Mouse (Mus musculus): ENCODE data around the gene Dnm3.

Dnm3 gene

DNA sequence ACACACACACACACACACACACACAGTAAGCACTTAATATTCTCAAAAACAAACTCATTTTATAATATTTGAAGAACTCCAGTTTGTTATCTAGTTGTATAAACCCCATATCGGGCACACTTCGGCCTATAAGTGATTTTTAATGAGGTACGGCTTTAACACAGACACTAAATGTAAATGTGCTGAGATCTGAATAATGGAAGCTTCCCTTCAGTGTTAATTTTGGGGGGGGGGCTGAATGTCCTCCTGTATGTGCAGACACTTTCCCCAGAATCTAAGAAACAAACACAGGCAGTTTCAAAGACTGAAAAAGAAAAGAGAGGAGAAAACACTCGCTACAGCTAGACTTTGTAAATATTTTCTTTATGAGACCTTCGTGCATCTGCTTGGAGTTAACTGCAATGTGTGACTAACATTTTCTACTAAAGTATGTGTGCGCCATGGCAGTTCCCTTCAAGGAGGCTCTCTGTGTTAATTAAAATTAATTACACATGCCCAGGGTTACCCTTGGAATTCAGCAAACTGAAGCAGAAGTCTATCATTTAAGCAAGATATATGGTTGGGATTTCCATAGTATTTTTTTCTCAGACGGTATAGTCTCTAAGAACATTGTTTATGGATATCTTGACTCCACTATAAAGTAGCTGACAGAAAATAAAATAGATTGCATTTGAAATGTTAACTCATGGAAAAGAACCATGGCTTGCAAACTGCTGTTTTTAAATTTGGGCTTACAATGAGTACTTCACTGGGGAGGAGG lies 356.2 kb downstream of the Dnm3 start:
- no peak for DNase-seq (ENCODE audit: low read depth, low spot score)

DNA sequence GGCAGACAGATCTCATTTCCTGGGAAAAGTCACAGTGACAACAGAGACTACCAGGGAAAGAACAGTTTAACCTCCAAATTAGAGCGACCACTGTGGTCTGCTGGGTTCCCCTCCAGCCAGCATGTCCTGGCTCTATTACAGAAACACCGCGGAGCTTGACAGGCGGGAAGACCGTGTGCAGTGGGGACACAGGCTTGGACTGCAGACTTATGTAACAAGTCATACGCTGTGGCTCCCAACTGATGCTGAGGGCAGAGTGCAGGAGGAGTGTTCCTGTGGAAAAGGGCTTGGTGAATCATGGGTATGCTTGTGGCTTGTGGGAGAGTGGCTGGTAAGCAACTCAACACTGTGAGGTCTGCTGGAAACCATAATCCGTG lies 368.4 kb downstream of the Dnm3 start:
- no peak for DNase-seq (ENCODE audit: low read depth, low spot score)

DNA sequence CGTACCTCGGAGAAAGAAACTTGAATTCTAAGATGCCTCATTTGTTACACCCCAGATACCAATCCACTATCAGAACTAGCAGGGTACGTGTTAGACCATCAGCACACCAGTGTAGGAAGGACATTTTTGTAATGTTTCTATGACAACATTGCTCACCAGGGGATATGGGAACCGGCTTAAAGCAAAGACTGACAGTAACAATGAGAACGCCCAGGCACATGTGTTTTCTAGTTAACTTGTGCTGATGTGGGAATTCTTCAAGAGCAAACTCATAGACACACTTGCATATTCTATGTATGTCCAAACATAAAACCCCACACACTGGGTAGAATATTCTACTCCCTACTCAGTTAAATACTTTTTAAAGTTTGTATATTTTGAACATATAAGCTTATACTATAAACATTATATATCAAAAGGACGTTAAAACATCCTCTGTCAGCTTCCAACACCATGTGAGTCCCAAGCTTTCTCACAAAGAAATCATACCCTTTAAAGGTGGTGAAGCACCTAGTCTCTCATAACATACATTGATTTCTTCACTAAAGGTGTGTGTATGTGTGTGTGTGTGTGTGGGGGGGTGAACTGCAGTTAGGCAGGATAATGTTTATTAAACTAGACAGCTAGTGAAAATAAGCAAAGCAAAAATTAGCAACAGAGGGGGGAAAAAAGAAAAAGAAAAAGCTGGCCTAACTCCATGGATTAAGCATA lies 369.0 kb downstream of the Dnm3 start:
- peak; percentile 35 for DNase-seq (ENCODE audit: low read depth, low spot score)

DNA sequence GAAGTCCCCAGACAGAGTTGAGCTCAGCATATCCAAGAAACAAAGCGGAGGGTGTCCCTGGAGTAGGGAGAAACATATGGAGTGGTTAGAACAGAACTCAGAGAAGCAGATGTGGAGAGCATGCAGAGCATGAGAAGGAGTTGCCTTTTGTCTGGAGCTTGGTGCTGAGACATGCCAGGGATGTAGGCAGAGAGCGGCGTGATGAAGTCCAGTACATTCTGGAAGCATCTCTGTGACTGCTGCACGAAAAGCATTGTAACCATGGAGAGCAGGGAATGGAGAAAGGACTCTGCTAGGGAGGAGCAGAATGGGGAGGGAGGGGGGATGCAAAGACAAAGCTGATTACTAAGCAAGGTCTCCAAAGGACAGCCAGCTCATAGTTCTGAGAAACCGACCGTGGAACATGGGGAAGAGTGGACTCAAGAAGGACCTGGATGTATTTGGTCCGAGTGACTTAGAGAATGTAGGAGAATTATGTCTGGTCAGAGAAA lies 369.6 kb downstream of the Dnm3 start:
- DNase-seq (ENCODE audit: low read depth, low spot score): no peak

DNA sequence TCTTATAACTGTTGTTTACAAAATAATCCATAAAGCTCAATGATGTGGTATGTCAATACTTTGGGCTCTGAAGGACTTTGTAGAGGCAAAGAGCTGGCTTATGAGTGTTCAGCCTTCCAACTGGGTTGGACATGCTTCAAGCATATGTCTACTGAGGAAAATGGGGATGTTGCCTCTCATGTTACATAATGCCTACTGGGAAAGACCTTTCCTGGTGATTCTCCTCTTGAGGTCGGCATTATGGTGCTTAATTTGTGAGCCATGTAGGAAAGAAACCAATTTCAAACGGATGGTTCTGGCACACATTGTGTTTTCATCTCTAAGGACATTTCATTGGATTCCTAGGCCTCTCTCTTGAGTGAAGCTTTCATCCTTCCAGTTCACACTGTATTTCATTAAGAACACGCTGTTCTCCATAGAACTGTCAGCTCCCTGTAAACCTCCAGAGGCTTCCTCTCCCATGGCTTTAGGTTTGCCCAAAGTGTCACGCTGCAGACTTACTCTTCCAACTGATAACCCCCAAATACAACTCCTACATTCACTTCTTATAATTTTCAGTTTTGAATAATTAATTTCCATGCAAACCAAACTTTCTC lies 370.7 kb downstream of the Dnm3 start:
- DNase-seq (ENCODE audit: low read depth, low spot score): no peak

DNA sequence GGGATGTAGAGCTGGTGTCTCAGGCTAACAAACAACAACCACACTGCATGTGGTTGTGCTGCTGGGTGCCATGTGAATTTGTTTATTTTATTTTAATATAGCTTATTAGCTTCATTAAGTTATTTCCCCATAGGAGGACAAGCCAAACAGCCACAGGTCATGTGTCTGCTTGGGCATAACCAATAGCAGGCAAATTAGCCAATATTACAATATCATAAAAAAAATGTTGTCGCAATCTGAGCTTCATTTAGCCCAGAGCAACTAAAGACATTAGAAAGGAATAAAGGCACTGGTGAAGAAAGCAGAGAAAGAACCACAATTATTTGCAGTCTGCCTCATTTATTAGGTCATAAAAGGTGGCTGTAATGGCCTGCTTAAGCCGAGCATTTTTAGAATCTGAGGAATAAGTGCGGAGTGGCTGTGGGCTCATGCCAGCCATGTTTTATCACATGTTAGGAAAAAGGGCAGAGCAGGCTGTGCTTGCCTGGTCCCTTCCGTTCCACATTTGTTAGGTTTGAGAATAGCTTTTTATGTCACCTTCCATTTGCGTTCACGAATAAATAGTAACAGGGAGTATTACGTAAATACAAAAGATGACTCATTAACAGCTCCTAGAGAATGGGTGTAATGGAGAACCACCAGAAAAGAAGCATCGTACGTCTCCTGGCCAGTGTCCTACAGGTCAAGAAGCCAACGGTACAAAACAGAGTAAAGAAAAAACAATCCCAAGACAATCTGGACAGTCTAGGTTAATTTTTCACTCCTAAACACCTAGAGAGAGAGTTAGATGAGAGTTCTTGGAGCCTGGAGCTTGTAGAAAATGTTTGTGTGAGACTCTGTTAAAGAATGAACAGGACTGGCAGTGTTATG lies 376.6 kb downstream of the Dnm3 start:
- no peak for DNase-seq (ENCODE audit: low read depth, low spot score)

DNA sequence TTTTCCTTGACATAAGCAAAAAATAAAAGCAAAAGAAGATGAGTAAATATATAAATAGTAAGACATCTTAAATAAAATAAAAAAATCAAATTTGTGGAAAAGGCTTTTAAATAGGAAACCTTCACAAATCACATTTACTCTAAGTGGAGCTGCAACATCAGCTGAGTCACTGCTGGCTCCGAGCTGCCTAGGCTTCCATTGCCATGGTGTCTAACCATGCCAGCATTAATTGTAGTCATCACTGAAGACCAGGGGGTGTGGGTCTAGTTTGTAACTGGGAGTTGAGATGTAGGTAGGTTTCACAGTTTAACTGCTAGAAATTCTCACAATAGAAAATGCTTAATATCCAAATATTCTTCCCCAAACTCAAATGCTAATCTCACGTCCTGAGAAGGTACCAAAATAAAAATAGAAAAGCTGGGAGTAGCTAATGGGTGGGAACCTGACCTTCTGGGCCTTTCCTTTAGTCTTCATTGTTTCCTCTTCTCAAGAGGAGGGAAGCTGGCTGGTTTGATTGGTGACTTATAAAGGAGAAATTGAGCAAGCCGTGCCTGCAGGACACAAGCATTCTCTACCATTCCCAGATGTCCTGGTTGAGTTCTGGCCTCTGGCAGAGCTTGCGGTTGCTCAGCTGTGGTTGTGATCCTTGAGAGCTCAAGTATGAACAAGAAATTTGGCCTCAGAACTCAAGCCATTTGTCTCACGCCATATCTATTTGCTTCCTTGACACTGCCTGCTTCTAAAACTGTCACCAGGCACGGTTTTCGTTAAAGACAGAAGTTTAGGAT lies 377.6 kb downstream of the Dnm3 start:
- no peak for DNase-seq (ENCODE audit: low read depth, low spot score)

DNA sequence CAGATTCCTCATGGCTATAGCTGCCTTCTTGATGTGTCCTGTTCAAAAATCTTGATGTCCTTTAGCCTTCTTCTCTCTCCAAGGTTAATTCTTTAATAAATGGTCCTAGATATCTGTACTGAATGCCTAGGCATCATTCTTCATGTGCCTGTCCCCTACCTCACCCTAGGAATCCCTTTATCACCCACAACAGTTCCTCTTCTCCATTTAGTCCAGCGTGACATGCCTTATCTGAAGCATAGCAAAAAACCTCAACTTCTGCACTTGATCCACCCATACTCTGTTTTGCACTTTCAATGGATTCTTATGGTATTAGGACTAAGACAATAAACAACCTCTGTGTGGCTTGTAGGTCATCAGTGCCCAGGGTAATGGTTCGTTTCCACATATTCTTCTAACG lies 378.6 kb downstream of the Dnm3 start:
- DNase-seq (ENCODE audit: low read depth, low spot score): no peak

DNA sequence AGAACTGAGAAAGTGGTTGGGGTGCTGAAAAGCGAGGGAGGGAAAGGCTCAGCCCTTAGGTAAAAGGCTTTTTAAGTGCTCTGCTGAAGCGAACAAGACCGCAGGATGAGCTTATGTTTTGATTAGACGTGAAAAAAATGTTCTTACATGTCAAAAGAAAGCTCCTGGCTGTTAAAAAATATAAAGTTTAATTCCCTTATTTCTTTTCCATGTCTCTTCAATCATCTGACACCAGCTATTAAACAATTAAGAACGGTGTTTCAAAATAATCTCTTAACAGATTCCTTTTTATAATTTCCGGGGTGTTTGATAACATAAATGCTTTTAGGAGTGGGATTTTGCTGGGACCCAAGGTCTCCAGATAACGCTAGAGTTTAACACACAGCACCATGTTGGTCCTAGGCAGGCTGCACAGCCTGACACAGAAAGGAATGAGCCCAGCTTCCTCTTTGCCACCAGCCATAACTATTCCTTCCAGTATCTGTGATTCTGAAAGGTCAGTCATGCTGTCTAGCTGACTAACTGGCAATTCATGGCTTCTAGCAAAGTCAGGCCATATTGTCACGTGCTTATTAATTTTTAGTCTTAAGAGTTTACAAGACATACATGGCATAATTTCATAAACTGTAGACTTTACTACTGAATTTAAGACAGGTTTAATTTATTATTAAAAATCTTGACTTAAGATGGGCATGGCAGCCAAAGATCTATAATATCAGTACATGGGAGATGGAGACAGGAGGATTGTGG lies 383.1 kb downstream of the Dnm3 start:
- DNase-seq (ENCODE audit: low read depth, low spot score): no peak

DNA sequence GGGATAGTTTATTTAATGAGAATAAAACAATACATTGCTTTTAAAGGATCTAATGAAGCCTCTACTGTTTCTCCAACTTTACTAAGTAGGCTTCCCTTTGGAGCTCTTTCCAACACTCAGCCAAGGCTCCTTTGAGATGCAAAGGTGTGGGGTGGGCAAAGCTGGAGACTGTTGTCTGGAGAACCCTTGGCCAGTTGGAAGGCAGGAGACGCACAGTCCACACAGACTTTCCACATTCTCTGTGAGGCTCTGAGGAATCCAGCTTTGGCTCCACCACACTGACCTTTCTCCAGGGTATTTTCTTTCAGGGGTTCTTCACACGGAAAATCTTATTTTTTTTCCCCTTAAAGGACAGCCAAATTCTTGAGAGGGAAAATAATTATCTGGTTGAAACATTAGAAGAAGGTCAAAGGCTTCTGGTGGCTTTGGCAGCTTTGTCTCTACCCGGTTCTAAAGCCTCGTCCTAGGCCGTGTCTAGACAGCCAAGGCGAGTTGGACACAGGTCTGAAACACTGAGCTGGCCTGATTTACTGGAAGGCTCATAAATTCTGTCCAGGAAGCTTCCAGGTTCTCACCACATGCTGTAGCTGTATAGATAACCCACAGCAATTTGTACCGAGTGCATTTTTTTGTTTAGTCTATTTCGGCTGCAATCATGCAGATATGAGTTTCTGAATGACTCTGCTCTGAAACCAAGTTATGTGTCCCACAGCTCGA lies 383.9 kb downstream of the Dnm3 start:
- DNase-seq (ENCODE audit: low read depth, low spot score): peak; percentile 58

DNA sequence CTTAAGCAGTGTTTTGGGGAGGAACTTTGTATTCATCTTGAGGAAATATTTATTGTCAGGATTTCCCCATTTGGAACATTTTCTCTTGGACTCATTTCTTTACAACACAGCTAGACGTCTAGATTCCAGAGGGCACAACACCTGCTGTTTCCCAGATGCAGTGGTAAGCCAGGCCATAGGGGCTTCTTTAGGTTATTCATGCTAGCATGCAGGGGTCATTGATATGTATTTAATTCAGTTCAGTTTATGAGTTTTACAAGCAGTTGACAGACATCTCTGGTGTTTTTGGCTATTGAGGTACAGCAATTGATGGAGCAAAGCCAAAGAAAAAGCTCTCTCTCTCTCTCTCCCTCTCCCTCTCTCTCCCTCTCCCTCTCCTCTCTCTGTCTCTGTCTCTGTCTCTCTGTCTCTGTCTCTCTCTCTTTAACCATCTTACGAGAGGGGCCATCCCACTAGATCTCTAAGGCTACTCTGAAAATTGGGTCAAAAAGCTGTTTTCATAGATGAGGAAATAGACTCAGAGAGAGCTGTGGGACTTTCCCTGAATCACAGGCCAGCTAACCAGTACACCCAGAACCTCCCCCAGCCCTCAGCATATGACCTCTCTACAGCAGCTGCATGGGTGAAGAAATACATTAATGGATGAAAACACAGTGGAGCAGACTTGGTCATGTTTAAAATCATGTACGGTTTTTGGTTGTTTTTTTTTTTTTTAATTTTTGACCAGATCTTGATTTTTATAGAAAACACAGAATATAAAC lies 384.8 kb downstream of the Dnm3 start:
- no peak for DNase-seq (ENCODE audit: low read depth, low spot score)

DNA sequence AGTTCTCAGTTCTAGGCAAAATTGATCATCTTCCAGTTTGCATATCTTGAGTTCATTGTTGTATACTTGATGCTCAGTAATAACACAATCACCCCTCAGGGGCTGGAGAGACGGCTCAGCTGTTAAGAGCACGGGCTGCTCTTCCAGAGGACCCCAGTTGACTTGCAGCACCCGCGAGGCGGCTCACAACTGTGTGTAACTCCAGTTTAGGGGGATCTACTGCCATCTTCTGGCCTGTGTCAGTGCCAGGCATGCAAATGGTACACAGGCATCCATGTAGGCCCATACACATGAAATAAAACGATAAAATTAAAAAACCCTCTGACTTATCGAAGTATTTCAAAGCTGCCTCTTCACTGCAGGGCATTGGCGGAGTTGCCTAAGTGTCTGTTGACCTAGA lies 385.4 kb downstream of the Dnm3 start:
- DNase-seq (ENCODE audit: low read depth, low spot score): no peak

DNA sequence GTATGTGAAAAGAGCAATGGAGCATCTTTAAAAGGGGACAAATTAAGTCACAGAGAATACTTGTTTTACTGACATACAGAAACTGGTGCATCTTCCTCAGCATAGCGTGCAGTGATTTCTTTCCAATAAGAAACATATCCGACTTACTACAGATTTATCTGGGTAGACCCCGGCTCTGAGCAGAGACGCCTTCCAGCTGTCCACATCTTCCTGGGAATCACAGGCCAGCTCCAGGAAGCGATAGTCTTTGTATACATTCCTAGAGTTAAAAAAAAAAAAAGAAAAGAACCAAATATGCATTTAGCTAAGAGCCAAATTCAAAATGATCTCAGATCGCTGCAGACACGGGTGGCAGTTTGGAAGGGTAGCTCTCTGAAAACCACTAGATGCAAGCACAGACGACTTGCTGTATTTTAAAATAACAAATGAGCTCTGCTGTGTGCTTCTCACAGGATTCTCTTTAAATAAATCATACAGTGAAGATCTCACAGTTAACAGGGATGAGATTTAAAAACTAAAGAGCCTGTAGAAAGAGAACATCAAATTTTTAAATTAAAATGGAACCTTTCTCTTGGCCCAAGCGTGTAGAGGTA lies 393.9 kb downstream of the Dnm3 start:
- no peak for DNase-seq (ENCODE audit: low read depth, low spot score)

DNA sequence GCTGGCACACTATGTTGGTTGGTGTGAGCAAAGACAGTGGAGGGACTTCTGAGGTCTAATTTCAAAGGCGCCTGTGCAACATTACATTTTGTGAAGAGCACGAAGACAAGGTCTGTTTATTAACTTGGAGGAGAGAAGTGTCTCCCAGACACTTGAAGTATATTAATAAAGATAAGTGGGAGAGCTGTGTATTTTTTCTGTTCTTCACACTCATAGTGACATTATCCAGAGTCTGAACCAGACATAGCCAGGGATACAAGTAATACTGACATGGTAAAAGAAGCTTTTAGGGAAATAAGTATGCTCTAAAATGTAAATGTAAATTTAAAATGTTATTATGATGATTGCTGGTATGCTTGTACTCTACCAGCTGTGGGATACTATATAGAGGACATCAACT lies 394.5 kb downstream of the Dnm3 start:
- DNase-seq (ENCODE audit: low read depth, low spot score): no peak

DNA sequence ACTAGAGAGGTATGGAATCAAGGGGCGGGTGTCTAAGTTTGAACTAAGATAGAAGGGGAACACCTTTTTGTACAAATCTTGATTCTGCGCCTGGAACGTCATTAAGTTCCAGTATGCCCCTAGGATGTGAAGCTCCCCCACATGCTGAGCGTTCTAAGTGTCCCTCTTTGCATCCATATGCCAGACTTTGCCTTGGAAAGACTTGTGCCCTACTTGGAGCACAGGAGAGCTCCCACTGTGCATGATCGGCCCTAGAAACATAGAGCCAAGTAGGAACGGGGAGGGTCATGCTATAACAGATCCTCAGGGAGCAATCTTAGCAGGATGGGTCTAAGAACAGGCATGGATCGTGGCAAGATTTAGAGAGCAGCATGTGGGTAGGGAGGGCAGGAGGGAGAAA lies 395.1 kb downstream of the Dnm3 start:
- no peak for DNase-seq (ENCODE audit: low read depth, low spot score)

DNA sequence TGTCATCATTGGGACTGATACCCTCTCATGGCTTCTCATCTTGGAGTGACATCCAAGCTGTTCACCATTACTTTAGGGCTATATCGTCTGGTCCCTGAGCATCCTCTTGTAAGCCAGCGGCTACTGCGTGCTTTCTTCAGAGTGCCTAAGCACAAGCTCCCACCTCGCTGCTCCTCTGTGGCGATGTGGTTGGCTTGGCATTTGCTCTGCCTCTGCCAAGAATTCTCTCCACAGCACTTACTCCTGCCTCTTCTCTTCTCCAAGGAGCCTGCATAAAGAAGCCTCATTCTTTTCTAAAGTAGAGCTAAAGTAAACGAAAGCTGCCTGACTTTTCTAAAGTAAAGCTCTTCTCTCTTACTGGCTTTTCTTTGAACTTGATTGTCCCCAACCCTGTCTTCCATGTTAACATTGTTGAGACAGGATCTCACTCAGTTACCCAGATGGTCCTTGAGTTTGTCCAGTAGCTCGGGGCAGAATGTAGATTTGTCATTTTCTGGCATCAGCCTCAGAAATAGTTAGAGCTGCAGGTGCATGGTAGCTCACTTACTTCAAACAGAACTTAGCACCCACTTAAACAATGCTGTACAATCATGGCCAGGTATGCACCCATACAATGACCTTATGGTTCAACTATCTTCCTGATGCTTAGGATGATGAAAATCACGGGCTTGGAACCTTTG lies 396.0 kb downstream of the Dnm3 start:
- no peak for DNase-seq (ENCODE audit: low read depth, low spot score)

DNA sequence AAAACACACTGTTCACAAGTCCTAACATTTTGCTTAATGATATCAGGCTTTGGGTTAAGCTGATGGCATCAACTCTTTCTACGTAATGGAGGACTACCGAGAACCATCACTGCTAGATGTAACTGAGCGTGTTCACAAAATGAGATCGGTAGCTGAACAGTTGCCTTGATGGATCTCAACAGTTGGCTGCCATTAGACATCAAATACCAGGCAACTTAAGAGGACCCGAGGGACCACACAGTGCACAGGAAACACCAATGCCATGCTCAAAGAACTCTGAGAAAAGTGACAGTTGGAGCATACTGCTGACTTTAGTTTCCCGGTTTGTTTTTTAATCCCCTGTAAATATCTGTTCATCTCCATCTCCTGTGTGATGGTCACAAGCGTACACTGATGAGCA lies 397.8 kb downstream of the Dnm3 start:
- no peak for DNase-seq (ENCODE audit: low read depth, low spot score)

DNA sequence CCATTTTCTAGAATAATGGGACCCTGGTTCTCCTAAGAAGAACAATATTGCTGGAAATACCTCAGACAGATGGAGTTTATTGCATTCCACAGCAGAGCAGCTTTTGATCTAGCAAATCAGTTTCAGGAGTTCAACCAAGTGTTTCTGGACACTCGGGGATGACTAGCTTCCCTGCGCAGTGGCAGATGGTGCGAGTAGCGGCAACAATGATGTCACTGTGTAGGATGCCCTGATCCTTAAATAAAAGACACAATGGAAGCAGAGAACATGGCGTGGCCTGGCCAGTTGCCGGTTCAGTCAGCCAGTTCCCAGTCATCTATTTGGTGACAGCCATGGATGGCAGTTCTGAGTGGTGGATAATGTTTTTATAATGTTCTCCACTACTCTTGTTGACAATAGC lies 400.4 kb downstream of the Dnm3 start:
- no peak for DNase-seq (ENCODE audit: low read depth, low spot score)
